Mouse (Mus musculus) spleen, adult 12 weeks (tissue): ENCODE data around the gene Tnni2.

Experiments
- DNase-seq: peaks from one replicate; pipeline ENCODE4 v3.0.0; 2022; ENCODE audit warnings: low spot score

The Tnni2 gene

GRCm38 (mm10) chr7:142460636-142461077, 19.0 kb downstream of the Tnni2 start, which contains the start of gene Lsp1:
Lsp1 (plus strand) TSS chr7:142460809.
- no peak for DNase-seq

GRCm38 (mm10) chr7:142461446-142461845, 19.8 kb downstream of the Tnni2 start:
- no peak for DNase-seq

- DNase-seq, result no peak
Measured at GRCm38 (mm10) chr7:142462190-142462589, 20.6 kb downstream of the Tnni2 start.

GRCm38 (mm10) chr7:142462594-142463078, 21.0 kb downstream of the Tnni2 start:
- DNase-seq, result no peak

- no peak for DNase-seq
Measured at GRCm38 (mm10) chr7:142470171-142470691, 28.6 kb downstream of the Tnni2 start.

- DNase-seq, result no peak
Measured at GRCm38 (mm10) chr7:142470808-142471413, 29.3 kb downstream of the Tnni2 start.

- no peak for DNase-seq
Measured at GRCm38 (mm10) chr7:142471414-142471861, 29.8 kb downstream of the Tnni2 start.

GRCm38 (mm10) chr7:142471884-142472570, 30.4 kb downstream of the Tnni2 start:
- no peak for DNase-seq

GRCm38 (mm10) chr7:142472936-142473335, 31.3 kb downstream of the Tnni2 start:
- no peak for DNase-seq

GRCm38 (mm10) chr7:142473476-142473875, 31.9 kb downstream of the Tnni2 start:
- DNase-seq, result no peak

GRCm38 (mm10) chr7:142474799-142475198, 33.2 kb downstream of the Tnni2 start:
- DNase-seq, result no peak

GRCm38 (mm10) chr7:142475641-142476040, 34.0 kb downstream of the Tnni2 start:
- no peak for DNase-seq

- DNase-seq, result no peak
Measured at GRCm38 (mm10) chr7:142476271-142476670, 34.7 kb downstream of the Tnni2 start.

- no peak for DNase-seq
Measured at GRCm38 (mm10) chr7:142476795-142477452, 35.3 kb downstream of the Tnni2 start.

- DNase-seq, result no peak
Measured at GRCm38 (mm10) chr7:142478001-142478400, 36.4 kb downstream of the Tnni2 start.

- DNase-seq, result no peak
Measured at GRCm38 (mm10) chr7:142478574-142478973, 37.0 kb downstream of the Tnni2 start.

- no peak for DNase-seq
Measured at GRCm38 (mm10) chr7:142479307-142479706, 37.7 kb downstream of the Tnni2 start.

GRCm38 (mm10) chr7:142479886-142480285, 38.3 kb downstream of the Tnni2 start:
- no peak for DNase-seq

- no peak for DNase-seq
Measured at GRCm38 (mm10) chr7:142480661-142481060, 39.1 kb downstream of the Tnni2 start.

GRCm38 (mm10) chr7:142481186-142481567, 39.6 kb downstream of the Tnni2 start:
- no peak for DNase-seq

- DNase-seq, result no peak
Measured at GRCm38 (mm10) chr7:142481568-142482255, 40.1 kb downstream of the Tnni2 start.

- DNase-seq, result no peak
Measured at GRCm38 (mm10) chr7:142482256-142482609, 40.6 kb downstream of the Tnni2 start.
